Mouse (Mus musculus) embryonic facial prominence, embryonic 12.5 days (tissue): ENCODE measurements around the gene Cnpy4. TPM values are rescaled to one million over a fixed set of nuclear protein-coding genes. Genes with fewer than 3 reads are reported as not detected.
A peak's percentile ranks its signal among the peaks of the same experiment; 100 is the strongest.

ENCODE experiments used
- ATAC-seq: fragments of 200-750 bp; cut with Nextera tagmentation; 2 replicates; pipeline ENCODE4 v1.8.0; 2017; ENCODE audit not compliant: insufficient number of reproducible peaks, insufficient read depth, low FRiP score, low TSS enrichment
- H3K27ac ChIP-seq: fragments of 300-500 bp; sonication (generic); 2 replicates; pipeline ENCODE4 v1.5.1; 2016; ENCODE audit warnings: mild to moderate bottlenecking
- H3K27me3 ChIP-seq: fragments of 300-500 bp; sonication (generic); 2 replicates; pipeline ENCODE4 v1.6.1; 2016; ENCODE audit warnings: mild to moderate bottlenecking, moderate library complexity
- H3K36me3 ChIP-seq: fragments of 300-500 bp; sonication (generic); 2 replicates; pipeline ENCODE4 v1.6.1; 2016; ENCODE audit warnings: mild to moderate bottlenecking
- H3K4me1 ChIP-seq: fragments of 300-500 bp; sonication (generic); 2 replicates; pipeline ENCODE4 v1.6.1; 2016
- H3K4me2 ChIP-seq: fragments of 300-500 bp; sonication (generic); replicated peaks from 2 replicates; pipeline ENCODE4 v1.6.1; 2016; ENCODE audit warnings: mild to moderate bottlenecking, moderate library complexity
- H3K4me3 ChIP-seq: fragments of 300-500 bp; sonication (generic); 2 replicates; pipeline ENCODE4 v1.5.1; 2016; ENCODE audit warnings: mild to moderate bottlenecking
- H3K9ac ChIP-seq: fragments of 300-500 bp; sonication (generic); 2 replicates; pipeline ENCODE4 v1.6.1; 2016; ENCODE audit warnings: mild to moderate bottlenecking, moderate library complexity
- H3K9me3 ChIP-seq: fragments of 300-500 bp; sonication (generic); 2 replicates; pipeline ENCODE4 v1.6.1; 2016; ENCODE audit warnings: mild to moderate bottlenecking, moderate library complexity
- WGBS: fragments of 180-500 bp; shearing (Covaris S2); methylation state at CpG from one replicate; pipeline ENCODE4 v1.1.7; 2016; 5-methylcytosine and 5-hydroxymethylcytosine counted together
- polyA plus RNA-seq: library from polyadenylated mRNA; unstranded; fragments of >200 nt; fragmentation: Nextera tagmentation; extraction: Ambion mirVana; gene quantifications from 2 replicates; pipeline ENCODE4 v1.2.1, GENCODE M21; 2016

Cnpy4 gene
- polyA plus RNA-seq: 60.8 and 61.1 TPM in 2 replicates

DNA sequence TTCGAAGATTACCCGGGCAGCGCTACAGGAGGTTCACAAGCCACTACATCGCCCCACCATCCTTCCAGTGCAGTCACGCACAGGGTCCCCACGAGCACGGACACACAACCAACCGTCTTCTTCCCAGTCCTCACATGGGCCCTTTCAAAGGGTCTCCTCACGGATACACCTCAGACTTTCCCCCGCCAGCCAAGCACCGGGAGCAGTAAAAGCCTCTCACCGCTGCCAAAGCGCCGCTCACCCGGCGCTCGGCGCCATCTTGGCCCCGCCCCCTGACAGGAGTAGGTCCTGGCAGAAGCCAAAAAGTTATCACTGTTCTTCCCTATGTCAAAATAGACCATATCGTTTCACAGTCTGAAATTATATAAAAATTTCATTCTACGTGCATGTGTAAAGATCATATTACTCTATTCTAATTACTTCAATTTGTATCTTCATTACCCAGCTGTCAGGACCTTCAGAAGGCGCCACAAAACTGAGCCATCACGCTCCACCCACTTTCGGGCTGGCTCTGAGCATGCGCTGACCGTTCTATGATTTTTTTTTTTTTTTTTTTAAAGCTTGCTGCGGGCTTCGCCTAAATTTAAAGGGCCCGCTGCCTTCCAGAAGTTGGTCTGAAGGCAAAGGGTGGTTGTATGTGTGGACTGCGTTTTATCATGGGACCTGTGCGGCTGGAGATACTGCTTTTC, at the start of gene Cnpy4, which contains the start of gene Taf6:
Cnpy4 (plus strand) TSS at position 536 of the 689 bp plus-strand sequence.
Taf6 (minus strand) TSS at position 502 of the 689 bp plus-strand sequence.
- under 1% methylated on average over 31 of the region's 31 CpGs for WGBS
- no peaks in the 10 kb centered on the region for H3K9me3 ChIP-seq
- no peaks in the 10 kb centered on the region for H3K27me3 ChIP-seq
- peak within 1 kb of the TSS; percentile 81 for H3K9ac ChIP-seq
- no peaks in the 10 kb centered on the region; the same call in 1 of the 2 replicates for H3K4me1 ChIP-seq
- peak within 1 kb of the TSS; percentile 78; the same call in 1 of the 2 replicates for H3K27ac ChIP-seq
- peak within 1 kb of the TSS; percentile 69 for H3K4me3 ChIP-seq
- H3K36me3 ChIP-seq: peaks cover 41% of the 10 kb centered on the region
- peak within 1 kb of the TSS; percentile 72 for H3K4me2 ChIP-seq
- peak; percentile 80 for ATAC-seq

DNA sequence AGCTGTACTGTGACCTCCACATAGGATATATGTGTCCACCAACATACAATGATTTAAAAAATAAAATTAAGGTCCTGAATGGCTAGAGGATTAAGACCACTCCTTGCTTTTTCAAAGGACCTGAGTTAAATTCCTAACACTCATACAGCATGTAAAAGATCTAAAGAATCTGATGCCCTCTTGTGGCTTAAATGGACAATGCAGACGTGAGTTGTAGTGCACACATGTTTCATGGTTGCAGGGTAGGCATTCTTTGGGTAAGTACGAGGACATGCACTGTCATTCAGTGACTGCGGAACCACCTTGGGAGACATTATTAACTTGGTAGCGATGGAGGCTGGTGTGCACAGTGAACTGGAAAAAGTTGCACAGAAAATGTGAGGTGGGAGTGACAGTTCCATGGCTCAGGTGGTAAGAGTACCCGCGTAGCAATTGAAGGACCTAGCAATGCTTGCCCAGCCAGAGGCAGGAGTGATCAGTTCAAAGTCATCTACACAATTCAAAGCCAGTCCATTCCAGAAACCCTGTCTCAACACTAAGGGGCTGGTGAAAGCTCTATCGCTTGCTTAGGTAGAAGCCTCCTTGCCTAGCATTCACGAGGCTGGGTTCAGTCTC, 49.2 kb upstream of the Cnpy4 start:
- Histone ChIP-seq H3K27me3 (no peaks in the 10 kb centered on the region), H3K4me1 (no peaks in the 10 kb centered on the region), H3K9ac (no peak overlapping the region), H3K4me3 (no peak overlapping the region), H3K4me2 (no peak overlapping the region), H3K27ac (no peak overlapping the region), H3K36me3 (peaks cover 29% of the 10 kb centered on the region), H3K9me3 (no peaks in the 10 kb centered on the region)
- no peak for ATAC-seq
- WGBS: 62% methylated on average over 8 of the region's 8 CpGs

DNA sequence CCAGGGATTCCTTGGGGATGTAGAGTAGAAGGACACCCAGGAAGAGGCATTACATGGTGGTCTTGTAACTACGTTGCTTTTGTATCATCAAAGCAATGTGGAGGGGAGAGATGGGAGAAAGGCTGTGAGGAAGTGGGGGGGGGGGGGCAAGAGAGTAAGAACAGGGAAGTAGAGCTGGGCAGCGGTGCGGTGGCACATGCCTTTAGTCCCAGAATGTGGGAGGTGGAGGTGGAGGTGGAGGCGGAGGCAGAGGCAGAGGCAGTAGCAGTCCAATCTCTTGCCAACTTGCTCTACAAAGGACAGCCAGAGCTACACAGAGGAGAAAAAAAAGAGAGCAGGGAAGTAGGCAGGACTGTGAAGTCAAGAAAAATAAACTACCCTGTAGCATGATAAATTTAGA, 48.7 kb upstream of the Cnpy4 start:
- ATAC-seq: no peak

DNA sequence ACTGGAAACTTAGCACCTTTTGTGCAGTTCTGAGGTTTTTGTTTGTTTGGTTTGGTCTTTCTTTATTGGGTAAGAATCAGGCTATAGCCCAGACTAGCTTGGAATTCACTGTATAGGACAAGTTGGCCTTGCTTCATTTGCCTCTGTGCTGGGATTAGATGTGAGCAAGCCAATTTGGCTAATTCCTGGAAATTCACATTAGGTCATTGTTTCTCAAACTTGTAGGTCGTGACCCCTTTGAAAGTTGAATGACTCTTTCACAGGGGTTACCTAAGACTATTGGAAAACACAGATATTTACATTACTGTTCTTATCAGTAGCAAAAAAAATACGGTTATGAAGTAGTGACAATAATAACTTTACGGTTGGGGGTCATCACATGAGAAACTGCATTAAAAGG, 32.9 kb upstream of the Cnpy4 start:
- Histone ChIP-seq H3K9ac (peak overlapping the region; percentile 88), H3K27me3 (no peaks in the 10 kb centered on the region), H3K4me2 (peak overlapping the region; percentile 73), H3K27ac (no peak overlapping the region), H3K4me1 (peaks cover 3% of the 10 kb centered on the region; the same call in 1 of the 2 replicates), H3K9me3 (no peaks in the 10 kb centered on the region), H3K36me3 (peaks cover 30% of the 10 kb centered on the region), H3K4me3 (peak overlapping the region; percentile 78)
- ATAC-seq: no peak
- WGBS: 85% methylated on average over 3 of the region's 3 CpGs

More for the DNA sequence above, 48.7 kb upstream of the Cnpy4 start:
- Histone ChIP-seq H3K27me3 (no peaks in the 10 kb centered on the region), H3K4me1 (no peaks in the 10 kb centered on the region), H3K9ac (no peak overlapping the region), H3K4me2 (no peak overlapping the region), H3K36me3 (peaks cover 29% of the 10 kb centered on the region), H3K9me3 (no peaks in the 10 kb centered on the region), H3K27ac (no peak overlapping the region), H3K4me3 (no peak overlapping the region)
- WGBS: 75% methylated on average over 4 of the region's 4 CpGs

DNA sequence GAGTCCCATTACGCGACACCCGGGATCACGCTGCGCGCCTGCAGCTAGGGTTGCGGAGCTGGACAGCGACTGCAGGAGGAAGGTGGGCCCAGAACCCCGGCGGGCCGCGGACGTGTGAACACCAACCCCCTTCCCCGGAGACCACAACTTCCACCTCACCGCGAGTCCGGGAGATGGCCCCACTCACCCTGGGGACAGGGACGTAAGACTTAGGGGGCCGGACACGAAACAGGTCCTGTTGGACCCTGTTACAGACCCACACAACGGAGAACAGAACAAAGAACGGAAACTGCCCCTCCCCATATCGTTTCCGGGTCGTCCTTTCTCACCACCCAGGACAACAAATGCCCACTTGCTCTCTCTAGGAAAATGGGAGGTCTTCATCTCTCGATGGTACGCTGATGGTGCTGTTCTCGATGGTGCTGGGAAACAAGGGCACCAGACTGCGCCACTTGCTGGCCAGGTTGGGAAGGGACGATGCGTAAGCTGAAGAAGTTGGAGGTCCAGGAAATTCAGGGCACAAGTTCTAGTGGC, 31.8 kb upstream of the Cnpy4 start, which contains the start of gene Zfp113:
Zfp113 (minus strand) TSS at position 302 of the 534 bp plus-strand sequence.
- peak; percentile 92 for ATAC-seq
- under 1% methylated on average over 31 of the region's 31 CpGs for WGBS
- Histone ChIP-seq H3K27ac (peak within 1 kb of the TSS; percentile 93), H3K4me2 (peak within 1 kb of the TSS; percentile 73), H3K9me3 (no peaks in the 10 kb centered on the region), H3K36me3 (peaks cover 25% of the 10 kb centered on the region), H3K4me3 (peak within 1 kb of the TSS; percentile 78), H3K27me3 (no peaks in the 10 kb centered on the region), H3K4me1 (peaks cover 3% of the 10 kb centered on the region; the same call in 1 of the 2 replicates), H3K9ac (peak within 1 kb of the TSS; percentile 88)

DNA sequence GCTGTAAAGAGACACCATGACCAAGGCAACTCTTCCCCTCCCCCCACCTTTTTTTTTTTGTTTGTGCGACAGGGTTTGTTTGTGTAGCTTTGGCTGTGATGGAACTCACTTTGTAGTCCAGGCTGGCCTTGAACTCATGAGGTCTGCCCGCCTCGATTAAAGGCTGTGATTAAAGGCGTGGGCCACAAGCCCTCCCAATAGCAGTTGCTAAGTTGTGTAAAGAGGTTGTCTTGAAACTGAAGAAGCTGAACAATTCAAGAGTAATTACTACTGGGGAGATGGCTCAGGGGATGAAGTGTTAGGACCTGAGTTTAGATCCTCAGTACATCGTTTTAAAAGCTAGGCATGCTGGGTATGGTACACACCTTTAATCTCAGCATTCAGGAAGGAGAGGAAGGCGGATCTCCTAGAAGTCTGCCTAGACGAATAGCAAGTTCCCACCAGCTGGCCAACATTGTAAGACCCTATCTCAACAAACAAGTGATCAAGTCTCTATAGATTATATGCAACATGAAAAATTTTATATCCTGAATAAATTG, 27.0 kb upstream of the Cnpy4 start:
- H3K4me2 ChIP-seq: peak overlapping the region; percentile 67
- WGBS: 72% methylated on average over 7 of the region's 7 CpGs
- H3K27me3 ChIP-seq: no peaks in the 10 kb centered on the region
- peak overlapping the region; percentile 69 for H3K4me3 ChIP-seq
- peaks cover 30% of the 10 kb centered on the region for H3K36me3 ChIP-seq
- no peak overlapping the region for H3K9ac ChIP-seq
- H3K9me3 ChIP-seq: no peaks in the 10 kb centered on the region
- no peak overlapping the region; the same call in 1 of the 2 replicates for H3K27ac ChIP-seq
- H3K4me1 ChIP-seq: peaks cover 9% of the 10 kb centered on the region
- no peak for ATAC-seq

DNA sequence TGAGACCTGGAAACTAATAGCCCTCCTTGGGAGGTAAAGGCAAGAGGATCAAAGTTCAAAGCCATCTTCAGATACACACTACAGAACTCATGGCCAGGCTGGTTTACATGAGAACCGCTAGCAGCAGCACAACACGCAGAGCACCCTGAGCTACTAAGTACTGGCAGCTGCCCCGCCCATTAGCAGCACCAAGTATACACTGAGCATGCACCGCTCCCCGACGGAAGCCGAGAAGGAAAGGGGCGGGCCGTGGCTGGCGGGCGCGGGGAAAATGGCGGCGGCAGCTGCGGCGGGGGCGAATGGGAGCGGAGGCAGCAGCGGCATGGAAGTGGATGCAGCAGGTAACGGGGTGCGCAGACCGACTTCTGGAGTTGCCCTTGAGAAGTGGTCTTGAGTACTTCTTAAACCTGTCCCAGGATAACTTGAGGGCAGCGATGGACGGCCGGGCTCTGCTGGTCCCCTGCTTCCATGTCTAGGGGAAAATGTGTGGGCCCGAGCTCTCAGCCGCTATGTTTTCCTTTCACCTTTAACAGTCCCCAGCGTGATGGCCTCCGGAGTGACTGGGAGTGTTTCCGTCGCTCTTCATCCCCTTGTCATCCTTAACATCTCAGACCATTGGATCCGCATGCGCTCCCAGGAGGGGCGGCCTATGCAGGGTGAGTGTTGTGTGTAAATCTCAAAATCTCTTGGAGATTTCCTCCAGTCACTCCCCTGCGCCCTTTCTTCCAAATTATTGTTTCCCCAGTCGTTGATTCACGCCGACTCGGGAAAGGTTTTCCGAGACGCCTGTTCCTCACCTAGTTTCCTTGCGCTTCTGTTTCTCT, 26.2 kb upstream of the Cnpy4 start, which contains the start of gene Cops6:
Cops6 (plus strand) TSS at position 230 of the 824 bp plus-strand sequence.
- peaks cover 38% of the 10 kb centered on the region for H3K36me3 ChIP-seq
- no peaks in the 10 kb centered on the region for H3K9me3 ChIP-seq
- H3K4me3 ChIP-seq: peak within 1 kb of the TSS; percentile 69
- H3K27me3 ChIP-seq: no peaks in the 10 kb centered on the region
- H3K4me1 ChIP-seq: peaks cover 9% of the 10 kb centered on the region
- peak; percentile 93 for ATAC-seq
- under 1% methylated on average over 42 of the region's 42 CpGs for WGBS
- peak within 1 kb of the TSS; percentile 65 for H3K27ac ChIP-seq
- peak within 1 kb of the TSS; percentile 67 for H3K4me2 ChIP-seq
- peak within 1 kb of the TSS; percentile 75 for H3K9ac ChIP-seq

DNA sequence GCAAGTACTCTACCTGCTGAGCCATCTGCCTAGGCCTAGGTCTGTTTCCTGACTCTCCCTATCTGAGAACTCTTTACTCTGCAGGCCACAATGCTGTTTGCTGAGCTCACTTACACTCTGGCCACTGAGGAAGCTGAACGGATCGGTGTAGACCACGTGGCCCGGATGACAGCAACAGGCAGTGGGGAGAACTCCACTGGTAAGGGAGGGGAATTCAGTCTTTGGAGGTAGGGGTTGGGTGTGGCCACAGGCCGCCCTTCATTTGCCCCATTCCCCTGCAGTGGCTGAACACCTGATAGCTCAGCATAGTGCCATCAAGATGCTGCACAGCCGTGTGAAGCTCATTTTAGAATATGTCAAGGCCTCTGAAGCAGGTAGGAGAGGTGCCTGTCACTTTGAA, 24.2 kb upstream of the Cnpy4 start:
- Histone ChIP-seq H3K9ac (no peak overlapping the region), H3K27me3 (no peaks in the 10 kb centered on the region), H3K4me1 (peaks cover 9% of the 10 kb centered on the region), H3K9me3 (no peaks in the 10 kb centered on the region), H3K27ac (no peak overlapping the region), H3K4me2 (no peak overlapping the region), H3K4me3 (no peak overlapping the region), H3K36me3 (peaks cover 58% of the 10 kb centered on the region)
- no peak for ATAC-seq
- 74% methylated on average over 6 of the region's 6 CpGs for WGBS

DNA sequence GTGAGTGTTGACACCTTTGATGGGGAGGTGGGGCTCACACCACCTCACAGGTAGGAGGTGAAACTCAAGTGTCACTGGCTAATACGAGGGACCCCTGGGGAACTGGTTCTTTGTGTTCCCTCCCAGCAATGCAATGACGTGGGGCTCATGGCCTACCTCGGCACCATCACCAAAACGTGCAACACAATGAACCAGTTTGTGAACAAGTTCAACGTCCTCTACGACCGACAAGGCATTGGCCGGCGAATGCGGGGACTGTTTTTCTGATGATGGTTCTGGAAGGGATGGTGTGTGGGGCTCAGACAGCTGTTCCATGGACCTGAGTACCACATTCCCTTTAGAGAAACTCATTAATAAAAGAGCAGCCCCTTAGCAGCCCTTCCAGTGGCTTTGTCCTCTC, 23.7 kb upstream of the Cnpy4 start:
- ATAC-seq: no peak
- no peak overlapping the region for H3K4me3 ChIP-seq
- H3K4me1 ChIP-seq: peaks cover 9% of the 10 kb centered on the region
- H3K9me3 ChIP-seq: no peaks in the 10 kb centered on the region
- peaks cover 63% of the 10 kb centered on the region for H3K36me3 ChIP-seq
- H3K9ac ChIP-seq: no peak overlapping the region
- WGBS: 75% methylated on average over 10 of the region's 10 CpGs
- no peak overlapping the region for H3K4me2 ChIP-seq
- H3K27me3 ChIP-seq: no peaks in the 10 kb centered on the region
- H3K27ac ChIP-seq: no peak overlapping the region

DNA sequence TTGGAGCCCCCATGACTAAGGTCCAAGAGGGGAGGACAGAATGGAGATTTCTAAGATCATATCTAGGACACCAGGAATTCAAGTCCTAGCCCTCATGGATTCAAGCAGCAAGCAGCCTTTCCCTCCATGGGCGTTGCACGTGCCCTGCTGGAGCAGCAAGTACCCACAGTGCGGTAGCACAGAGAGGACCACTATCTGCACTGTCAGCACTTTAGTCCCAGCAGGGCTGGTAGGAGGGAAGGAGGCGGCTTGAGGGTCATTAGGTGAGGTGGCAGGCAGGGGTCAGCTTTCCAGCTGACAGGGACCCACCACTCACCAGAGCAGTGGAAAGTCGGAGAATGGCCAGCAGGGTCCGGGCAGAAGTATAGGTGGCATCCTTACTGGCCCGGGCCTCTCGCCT, 21.7 kb upstream of the Cnpy4 start:
- Histone ChIP-seq H3K9ac (no peak overlapping the region), H3K4me1 (peaks cover 18% of the 10 kb centered on the region), H3K36me3 (peaks cover 70% of the 10 kb centered on the region), H3K27me3 (no peaks in the 10 kb centered on the region), H3K27ac (no peak overlapping the region), H3K4me2 (no peak overlapping the region), H3K9me3 (no peaks in the 10 kb centered on the region), H3K4me3 (no peak overlapping the region)
- no peak for ATAC-seq
- WGBS: 83% methylated on average over 8 of the region's 8 CpGs
